1 mouse cellular context compared by ENCODE assay signal in genomic region chr8:70646369-70646768, GRCm38 (mm10).
TF ChIP-seq lines count a peak whose summit lies in the region.

No protein-coding gene starts in this region.

TF ChIP-seq in CH12.LX, 34 proteins besides CTCF, POLR2A, EP300 and RAD21 (continued from another document):
- no peak for TF ChIP-seq IRF4 (IDR thresholded peaks at IDR 0.05; ENCODE audit: low read depth, low read length)
- TF ChIP-seq POLR2AphosphoS2 (IDR thresholded peaks at IDR 0.05; ENCODE audit: low read depth, low read length): no peak
- TF ChIP-seq CHD2 (IDR thresholded peaks at IDR 0.05; ENCODE audit: low read length): no peak
- TF ChIP-seq MEF2A (IDR thresholded peaks at IDR 0.05; ENCODE audit: borderline replicate concordance, low read depth, low read length): no peak
- no peak for TF ChIP-seq MAZ (IDR thresholded peaks at IDR 0.05; ENCODE audit: low read depth, low read length)
- no peak for TF ChIP-seq BHLHE40 (IDR thresholded peaks at IDR 0.05; ENCODE audit: low read depth, low read length)
- no peak for TF ChIP-seq MYC (IDR thresholded peaks at IDR 0.05; ENCODE audit: low read depth, low read length)
- TF ChIP-seq ELF1 (IDR thresholded peaks at IDR 0.05; ENCODE audit: low read depth, low read length): no peak
